Mouse (Mus musculus): ENCODE measurements around the gene March7.

Gene March7

GRCm38 (mm10) chr2:60209703-60210651, at the start of gene March7, which contains the start of gene Baz2b:
TSS of gene March7 (plus strand) at chr2:60209887.
TSS of gene Baz2b (minus strand) at chr2:60209839.
- peak; percentile 82 for DNase-seq (ENCODE audit: extremely low read depth, insufficient read length, low spot score)

GRCm38 (mm10) chr2:60163744-60164143, 45.9 kb upstream of the March7 start:
- no peak for DNase-seq (ENCODE audit: extremely low read depth, insufficient read length, low spot score)

- no peak for DNase-seq (ENCODE audit: extremely low read depth, insufficient read length, low spot score)
Measured at GRCm38 (mm10) chr2:60165679-60166078, 44.0 kb upstream of the March7 start.

GRCm38 (mm10) chr2:60166878-60167277, 42.8 kb upstream of the March7 start:
- no peak for DNase-seq (ENCODE audit: extremely low read depth, insufficient read length, low spot score)

GRCm38 (mm10) chr2:60171786-60172530, 37.7 kb upstream of the March7 start:
- DNase-seq (ENCODE audit: extremely low read depth, insufficient read length, low spot score), result peak; percentile 65

GRCm38 (mm10) chr2:60172531-60172914, 37.2 kb upstream of the March7 start:
- peak; percentile 28 for DNase-seq (ENCODE audit: extremely low read depth, insufficient read length, low spot score)

- peak; percentile 30 for DNase-seq (ENCODE audit: extremely low read depth, insufficient read length, low spot score)
Measured at GRCm38 (mm10) chr2:60173190-60173589, 36.5 kb upstream of the March7 start.

GRCm38 (mm10) chr2:60173595-60173994, 36.1 kb upstream of the March7 start:
- DNase-seq (ENCODE audit: extremely low read depth, insufficient read length, low spot score), result peak; percentile 39

- no peak for DNase-seq (ENCODE audit: extremely low read depth, insufficient read length, low spot score)
Measured at GRCm38 (mm10) chr2:60175078-60175477, 34.6 kb upstream of the March7 start.

- no peak for DNase-seq (ENCODE audit: extremely low read depth, insufficient read length, low spot score)
Measured at GRCm38 (mm10) chr2:60176087-60176486, 33.6 kb upstream of the March7 start.

GRCm38 (mm10) chr2:60177490-60177889, 32.2 kb upstream of the March7 start:
- no peak for DNase-seq (ENCODE audit: extremely low read depth, insufficient read length, low spot score)

GRCm38 (mm10) chr2:60181696-60182095, 28.0 kb upstream of the March7 start:
- DNase-seq (ENCODE audit: extremely low read depth, insufficient read length, low spot score), result no peak

GRCm38 (mm10) chr2:60196841-60197240, 12.8 kb upstream of the March7 start:
- no peak for DNase-seq (ENCODE audit: extremely low read depth, insufficient read length, low spot score)

- DNase-seq (ENCODE audit: extremely low read depth, insufficient read length, low spot score), result no peak
Measured at GRCm38 (mm10) chr2:60200051-60200562, 9.6 kb upstream of the March7 start.

GRCm38 (mm10) chr2:60200667-60201066, 9.0 kb upstream of the March7 start:
- DNase-seq (ENCODE audit: extremely low read depth, insufficient read length, low spot score), result peak; percentile 19

- DNase-seq (ENCODE audit: extremely low read depth, insufficient read length, low spot score), result no peak
Measured at GRCm38 (mm10) chr2:60202900-60203530, 6.7 kb upstream of the March7 start.

- DNase-seq (ENCODE audit: extremely low read depth, insufficient read length, low spot score), result no peak
Measured at GRCm38 (mm10) chr2:60203733-60204132, 6.0 kb upstream of the March7 start.

GRCm38 (mm10) chr2:60204162-60204561, 5.5 kb upstream of the March7 start:
- no peak for DNase-seq (ENCODE audit: extremely low read depth, insufficient read length, low spot score)

GRCm38 (mm10) chr2:60205795-60206194, 3.9 kb upstream of the March7 start:
- no peak for DNase-seq (ENCODE audit: extremely low read depth, insufficient read length, low spot score)

- peak; percentile 67 for DNase-seq (ENCODE audit: extremely low read depth, insufficient read length, low spot score)
Measured at GRCm38 (mm10) chr2:60209122-60209611, 520 bp upstream of the March7 start.

- DNase-seq (ENCODE audit: extremely low read depth, insufficient read length, low spot score), result no peak
Measured at GRCm38 (mm10) chr2:60210821-60211220, 1.1 kb downstream of the March7 start.
